Mouse (Mus musculus) midbrain, embryonic 10.5 days (tissue): ENCODE measurements around the gene Defa35. TPM values are rescaled to one million over a fixed set of nuclear protein-coding genes. Genes with fewer than 3 reads are reported as not detected.
"Not testable (repeated sequence)": the region's sequence is repeated elsewhere in the genome, so short reads cannot be mapped to it uniquely, and the experiment has no call there.

ENCODE experiments used
- DNase-seq: peaks from one replicate; pipeline ENCODE4 v3.0.0-alpha.2; 2017; ENCODE audit warnings: low spot score
- H3K27ac ChIP-seq: fragments of 300-500 bp; sonication (generic); replicated peaks from 2 replicates; pipeline ENCODE4 v1.5.1; 2016; ENCODE audit warnings: mild to moderate bottlenecking
- H3K27me3 ChIP-seq: fragments of 300-500 bp; sonication (generic); 2 replicates; pipeline ENCODE4 v1.6.1; 2016; ENCODE audit warnings: low read depth, mild to moderate bottlenecking; ENCODE audit not compliant: poor library complexity, severe bottlenecking
- H3K36me3 ChIP-seq: fragments of 300-500 bp; sonication (generic); 2 replicates; pipeline ENCODE4 v1.6.1; 2016; ENCODE audit warnings: mild to moderate bottlenecking, moderate library complexity
- H3K4me1 ChIP-seq: fragments of 300-500 bp; sonication (generic); 2 replicates; pipeline ENCODE4 v1.6.1; 2016
- H3K4me3 ChIP-seq: fragments of 300-500 bp; sonication (generic); 2 replicates; pipeline ENCODE4 v1.5.1; 2016; ENCODE audit warnings: mild to moderate bottlenecking, moderate library complexity
- H3K9me3 ChIP-seq: fragments of 300-500 bp; sonication (generic); replicated peaks from 2 replicates; pipeline ENCODE4 v1.6.1; 2016; ENCODE audit warnings: mild to moderate bottlenecking
- WGBS: fragments of 180-500 bp; shearing (Covaris S2); methylation state at CpG from one replicate; pipeline ENCODE4 v1.1.7; 2016; 5-methylcytosine and 5-hydroxymethylcytosine counted together
- polyA plus RNA-seq: library from polyadenylated mRNA; unstranded; fragments of >200 nt; fragmentation: Nextera tagmentation; extraction: Ambion mirVana; gene quantifications from 2 replicates; pipeline ENCODE4 v1.2.1, GENCODE M21; 2016

Gene Defa35
- polyA plus RNA-seq: not detected in 2 replicates

- not testable (repeated sequence) for H3K27me3 ChIP-seq, H3K4me3 ChIP-seq, H3K36me3 ChIP-seq, H3K4me1 ChIP-seq, DNase-seq, H3K9me3 ChIP-seq, H3K27ac ChIP-seq
- WGBS: 92% methylated on average over 1 of the region's 1 CpGs
Observed at GRCm38 (mm10) chr8:21064738-21065137, at the start of gene Defa35. TSS of gene Defa35 (plus strand) at chr8:21065038.

- H3K27ac ChIP-seq, H3K4me3 ChIP-seq, H3K36me3 ChIP-seq, H3K27me3 ChIP-seq, H3K9me3 ChIP-seq, H3K4me1 ChIP-seq, DNase-seq: not testable (repeated sequence)
- WGBS: no CpG with 5 or more reads among the region's 1 CpGs
Observed at GRCm38 (mm10) chr8:21025245-21025644, 39.6 kb upstream of the Defa35 start, which contains the start of gene Defa21. TSS of gene Defa21 (plus strand) at chr8:21025545.

- not testable (repeated sequence) for DNase-seq, H3K9me3 ChIP-seq, H3K4me3 ChIP-seq, H3K4me1 ChIP-seq, H3K27ac ChIP-seq, H3K27me3 ChIP-seq, H3K36me3 ChIP-seq
- no CpG with 5 or more reads among the region's 1 CpGs for WGBS
Observed at GRCm38 (mm10) chr8:21054747-21055146, 10.1 kb upstream of the Defa35 start, which contains the start of gene Defa23. TSS of gene Defa23 (plus strand) at chr8:21055047.

DNA sequence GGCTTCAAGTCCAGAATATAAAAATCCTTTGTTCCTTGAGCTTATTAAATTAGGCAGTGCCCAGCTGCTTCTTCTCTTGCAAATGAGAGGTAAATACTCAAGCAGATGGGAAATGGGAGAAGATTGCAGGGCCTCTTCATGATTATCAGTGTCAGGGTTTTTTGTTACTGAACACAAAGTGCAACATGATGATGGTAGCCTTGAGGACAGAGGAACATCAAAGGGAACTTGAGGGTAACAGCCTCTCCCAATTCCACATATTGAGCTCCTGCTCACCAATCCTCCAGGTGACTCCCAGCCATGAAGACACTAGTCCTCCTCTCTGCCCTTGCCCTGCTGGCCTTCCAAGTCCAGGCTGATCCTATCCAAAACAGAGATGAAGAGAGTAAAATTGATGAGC, 19.3 kb downstream of the Defa35 start, which contains the start of gene Defa25:
Defa25 (plus strand) TSS at position 301 of the 400 bp plus-strand sequence.
- H3K36me3 ChIP-seq, H3K4me1 ChIP-seq, H3K4me3 ChIP-seq, DNase-seq, H3K27ac ChIP-seq, H3K27me3 ChIP-seq, H3K9me3 ChIP-seq: not testable (repeated sequence)

DNA sequence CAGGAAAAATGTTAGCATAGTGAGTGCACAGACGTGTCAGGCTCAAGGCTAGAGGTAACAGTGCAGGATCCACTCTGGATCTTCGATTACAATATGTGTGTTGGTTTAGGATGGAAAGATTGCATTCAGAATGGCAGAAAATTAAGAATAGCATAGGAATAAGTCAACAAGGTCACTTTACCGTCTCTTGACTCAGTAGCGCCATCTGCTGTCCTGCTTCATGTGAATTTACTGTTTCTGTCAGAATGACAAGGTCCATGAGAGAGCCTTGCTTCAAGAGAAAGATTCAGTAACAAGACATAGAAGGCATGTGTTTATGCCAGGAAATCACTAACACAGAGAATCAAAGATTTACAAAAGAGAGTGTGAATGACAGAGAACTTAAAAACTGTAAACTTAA, 28.3 kb downstream of the Defa35 start:
- 45% methylated on average over 4 of the region's 4 CpGs for WGBS
- H3K4me1 ChIP-seq: no peaks in the 10 kb centered on the region
- DNase-seq: no peak
- H3K36me3 ChIP-seq: no peaks in the 10 kb centered on the region
- no peaks in the 10 kb centered on the region for H3K27me3 ChIP-seq
- H3K9me3 ChIP-seq: peaks cover 26% of the 10 kb centered on the region
- no peak overlapping the region for H3K4me3 ChIP-seq
- H3K27ac ChIP-seq: no peak overlapping the region

DNA sequence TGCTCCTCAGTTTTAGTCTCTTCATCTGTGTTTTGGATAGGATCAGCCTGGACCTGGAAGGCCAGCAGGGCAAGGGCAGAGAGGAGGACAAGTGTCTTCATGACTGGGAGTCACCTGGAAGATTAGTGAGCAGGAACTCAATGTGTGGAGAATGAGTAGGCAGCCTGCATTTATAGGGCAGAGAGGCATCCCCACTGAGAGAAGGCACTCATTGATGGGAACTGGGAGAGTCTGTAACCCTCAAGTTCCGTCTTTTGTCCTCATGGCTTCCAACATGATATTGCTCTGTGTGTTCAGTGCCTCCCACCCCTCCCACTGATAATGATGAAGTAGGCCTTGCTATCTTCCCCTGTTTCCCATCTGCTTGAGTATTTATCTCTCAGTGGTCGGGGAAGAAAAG, 31.1 kb downstream of the Defa35 start, which contains the start of gene Gm14851:
Gm14851 (minus strand) TSS at position 101 of the 400 bp plus-strand sequence.
- 80% methylated on average over 1 of the region's 2 CpGs for WGBS
- H3K36me3 ChIP-seq, DNase-seq: not testable (repeated sequence)

More for the DNA sequence above, 31.1 kb downstream of the Defa35 start, which contains the start of gene Gm14851:
- H3K4me1 ChIP-seq, H3K27ac ChIP-seq, H3K27me3 ChIP-seq, H3K4me3 ChIP-seq: not testable (repeated sequence)
- peaks cover 26% of the 10 kb centered on the region for H3K9me3 ChIP-seq

Other genes with a start within 250 kb of the Defa35 start
- gene Defb33, start 172.4 kb upstream of the Defa35 start, polyA plus RNA-seq: not detected in 2 replicates
- gene Gm15056, start 162.4 kb upstream of the Defa35 start, polyA plus RNA-seq: not detected in 2 replicates
- gene Gm6040, start 143.0 kb upstream of the Defa35 start, polyA plus RNA-seq: not detected in 2 replicates
- not detected in 2 replicates for gene AY761185, start 120.3 kb upstream of the Defa35 start, polyA plus RNA-seq
- not detected in 2 replicates for gene Defa21, start 39.5 kb upstream of the Defa35 start, polyA plus RNA-seq
- not detected in 2 replicates for gene Defa23, start 10.0 kb upstream of the Defa35 start, polyA plus RNA-seq
- gene Defa25, start 19.4 kb downstream of the Defa35 start, polyA plus RNA-seq: not detected in 2 replicates
- not detected in 2 replicates for gene Gm14851, start 31.0 kb downstream of the Defa35 start, polyA plus RNA-seq
- not detected in 2 replicates for gene Defa30, start 69.6 kb downstream of the Defa35 start, polyA plus RNA-seq
- not detected in 2 replicates for gene Defa22, start 97.2 kb downstream of the Defa35 start, polyA plus RNA-seq
- not detected in 2 replicates for gene Defa31, start 126.6 kb downstream of the Defa35 start, polyA plus RNA-seq
- not detected in 2 replicates for gene Gm15293, start 136.5 kb downstream of the Defa35 start, polyA plus RNA-seq
- not detected in 2 replicates for gene Gm15292, start 184.7 kb downstream of the Defa35 start, polyA plus RNA-seq